Mouse (Mus musculus) neural tube, embryonic 12.5 days (tissue): Measurements from ENCODE around the gene Mroh2b. TPM values are rescaled to one million over a fixed set of nuclear protein-coding genes. Genes with fewer than 3 reads are reported as not detected.

Experiments
- ATAC-seq: fragments of 200-750 bp; cut with Nextera tagmentation; 2 replicates; pipeline ENCODE4 v1.8.0; 2017; ENCODE audit warnings: low read depth, mild to moderate bottlenecking, moderate TSS enrichment, moderate library complexity; ENCODE audit not compliant: low FRiP score
- H3K27ac ChIP-seq: fragments of 300-500 bp; sonication (generic); 2 replicates; pipeline ENCODE4 v1.5.1; 2016
- H3K27me3 ChIP-seq: fragments of 300-500 bp; sonication (generic); replicated peaks from 2 replicates; pipeline ENCODE4 v1.6.1; 2016; ENCODE audit warnings: mild to moderate bottlenecking
- H3K36me3 ChIP-seq: fragments of 300-500 bp; sonication (generic); 2 replicates; pipeline ENCODE4 v1.6.1; 2016; ENCODE audit warnings: mild to moderate bottlenecking
- H3K4me1 ChIP-seq: fragments of 300-500 bp; sonication (generic); 2 replicates; pipeline ENCODE4 v1.6.1; 2016
- H3K4me2 ChIP-seq: fragments of 300-500 bp; sonication (generic); replicated peaks from 2 replicates; pipeline ENCODE4 v1.6.1; 2016; ENCODE audit warnings: mild to moderate bottlenecking
- H3K4me3 ChIP-seq: fragments of 300-500 bp; sonication (generic); 2 replicates; pipeline ENCODE4 v1.5.1; 2016
- H3K9ac ChIP-seq: fragments of 300-500 bp; sonication (generic); 2 replicates; pipeline ENCODE4 v1.6.1; 2016; ENCODE audit warnings: mild to moderate bottlenecking
- H3K9me3 ChIP-seq: fragments of 300-500 bp; sonication (generic); 2 replicates; pipeline ENCODE4 v1.6.1; 2016; ENCODE audit warnings: mild to moderate bottlenecking
- WGBS: fragments of 180-500 bp; shearing (Covaris S2); methylation state at CpG from one replicate; pipeline ENCODE4 v1.1.7; 2016; 5-methylcytosine and 5-hydroxymethylcytosine counted together
- polyA plus RNA-seq: library from polyadenylated mRNA; unstranded; fragments of >200 nt; fragmentation: Nextera tagmentation; extraction: Ambion mirVana; gene quantifications from 2 replicates; pipeline ENCODE4 v1.2.1, GENCODE M21; 2016

The Mroh2b gene
- polyA plus RNA-seq: not detected in 2 replicates

- H3K4me3 ChIP-seq: no peak within 1 kb of the TSS
- no peaks in the 10 kb centered on the region for H3K4me1 ChIP-seq
- WGBS: 95% methylated on average over 1 of the region's 1 CpGs
- H3K36me3 ChIP-seq: no peaks in the 10 kb centered on the region
- H3K27me3 ChIP-seq: no peaks in the 10 kb centered on the region
- H3K9me3 ChIP-seq: no peaks in the 10 kb centered on the region
- no peak within 1 kb of the TSS for H3K4me2 ChIP-seq
- ATAC-seq: no peak
- no peak within 1 kb of the TSS for H3K27ac ChIP-seq
- no peak within 1 kb of the TSS for H3K9ac ChIP-seq
Measured at GRCm38 (mm10) chr15:4898437-4898836, at the start of gene Mroh2b. Gene Mroh2b (plus strand): TSS chr15:4898737.

GRCm38 (mm10) chr15:4850015-4850414 lies 48.5 kb upstream of the Mroh2b start:
- Histone ChIP-seq H3K27me3 (no peaks in the 10 kb centered on the region), H3K4me1 (no peaks in the 10 kb centered on the region), H3K36me3 (no peaks in the 10 kb centered on the region), H3K4me3 (no peak overlapping the region), H3K9me3 (no peaks in the 10 kb centered on the region), H3K27ac (no peak overlapping the region), H3K4me2 (no peak overlapping the region), H3K9ac (no peak overlapping the region)
- 87% methylated on average over 1 of the region's 1 CpGs for WGBS
- ATAC-seq: no peak

GRCm38 (mm10) chr15:4894962-4895361 lies 3.6 kb upstream of the Mroh2b start:
- no peak for ATAC-seq
- H3K4me1 ChIP-seq: no peaks in the 10 kb centered on the region
- 34% methylated on average over 3 of the region's 3 CpGs for WGBS
- H3K9ac ChIP-seq: no peak overlapping the region
- no peak overlapping the region for H3K4me3 ChIP-seq
- H3K9me3 ChIP-seq: no peaks in the 10 kb centered on the region
- no peak overlapping the region for H3K27ac ChIP-seq
- no peak overlapping the region for H3K4me2 ChIP-seq
- H3K27me3 ChIP-seq: no peaks in the 10 kb centered on the region
- H3K36me3 ChIP-seq: no peaks in the 10 kb centered on the region

GRCm38 (mm10) chr15:4934731-4935130 lies 36.2 kb downstream of the Mroh2b start:
- 88% methylated on average over 8 of the region's 8 CpGs for WGBS
- no peak for ATAC-seq
- Histone ChIP-seq H3K9me3 (no peaks in the 10 kb centered on the region), H3K9ac (no peak overlapping the region), H3K4me2 (no peak overlapping the region), H3K27ac (no peak overlapping the region), H3K27me3 (no peaks in the 10 kb centered on the region), H3K4me1 (no peaks in the 10 kb centered on the region), H3K4me3 (no peak overlapping the region), H3K36me3 (no peaks in the 10 kb centered on the region)

- H3K27me3 ChIP-seq: no peaks in the 10 kb centered on the region
- no peak overlapping the region for H3K4me2 ChIP-seq
- H3K4me3 ChIP-seq: no peak overlapping the region
- H3K9me3 ChIP-seq: no peaks in the 10 kb centered on the region
- no peaks in the 10 kb centered on the region for H3K36me3 ChIP-seq
- no peaks in the 10 kb centered on the region for H3K4me1 ChIP-seq
- H3K27ac ChIP-seq: no peak overlapping the region
- no peak for ATAC-seq
- no peak overlapping the region for H3K9ac ChIP-seq
- WGBS: 93% methylated on average over 1 of the region's 1 CpGs
Measured at GRCm38 (mm10) chr15:4973355-4973754, 74.8 kb downstream of the Mroh2b start.

- no peak for ATAC-seq
Measured at GRCm38 (mm10) chr15:5002903-5003302, 104.4 kb downstream of the Mroh2b start.

GRCm38 (mm10) chr15:5003503-5004196 lies 105.1 kb downstream of the Mroh2b start:
- Histone ChIP-seq H3K27ac (no peak overlapping the region), H3K9me3 (no peaks in the 10 kb centered on the region), H3K9ac (no peak overlapping the region), H3K4me1 (no peaks in the 10 kb centered on the region), H3K27me3 (no peaks in the 10 kb centered on the region), H3K4me2 (no peak overlapping the region), H3K4me3 (no peak overlapping the region), H3K36me3 (no peaks in the 10 kb centered on the region)
- WGBS: 87% methylated on average over 6 of the region's 6 CpGs
- ATAC-seq: no peak

More at GRCm38 (mm10) chr15:5002903-5003302, 104.4 kb downstream of the Mroh2b start:
- Histone ChIP-seq H3K27ac (no peak overlapping the region), H3K9me3 (no peaks in the 10 kb centered on the region), H3K4me1 (no peaks in the 10 kb centered on the region), H3K27me3 (no peaks in the 10 kb centered on the region), H3K4me2 (no peak overlapping the region), H3K4me3 (no peak overlapping the region), H3K36me3 (no peaks in the 10 kb centered on the region), H3K9ac (no peak overlapping the region)
- WGBS: 55% methylated on average over 2 of the region's 2 CpGs

GRCm38 (mm10) chr15:5009644-5010107 lies 111.1 kb downstream of the Mroh2b start:
- WGBS: 76% methylated on average over 11 of the region's 11 CpGs
- Histone ChIP-seq H3K27me3 (no peaks in the 10 kb centered on the region), H3K4me2 (no peak overlapping the region), H3K4me1 (no peaks in the 10 kb centered on the region), H3K9me3 (no peaks in the 10 kb centered on the region), H3K4me3 (no peak overlapping the region), H3K9ac (no peak overlapping the region), H3K27ac (no peak overlapping the region), H3K36me3 (no peaks in the 10 kb centered on the region)
- no peak for ATAC-seq

Other genes starting within 250 kb of the Mroh2b start
- not detected in 2 replicates for gene C6, start 171.6 kb upstream of the Mroh2b start, polyA plus RNA-seq
- 0.14 TPM in 1 of 2 replicates, not detected in the other for gene C7, start 165.0 kb downstream of the Mroh2b start, polyA plus RNA-seq
- 0.71 and 0.88 TPM in 2 replicates for gene Card6, start 209.8 kb downstream of the Mroh2b start, polyA plus RNA-seq
- gene Rpl37, start 217.9 kb downstream of the Mroh2b start, polyA plus RNA-seq: 422 and 438 TPM in 2 replicates
- gene Prkaa1, start 245.1 kb downstream of the Mroh2b start, polyA plus RNA-seq: 16.0 and 17.7 TPM in 2 replicates